Mouse (Mus musculus): ENCODE measurements at regions not wholly inside any gene's neighbourhood (a gene's known extent, or its start where the extent isn't known, plus 50 kb on each side); places are given as distances from the start of the nearest gene placed in this dataset.

DNA sequence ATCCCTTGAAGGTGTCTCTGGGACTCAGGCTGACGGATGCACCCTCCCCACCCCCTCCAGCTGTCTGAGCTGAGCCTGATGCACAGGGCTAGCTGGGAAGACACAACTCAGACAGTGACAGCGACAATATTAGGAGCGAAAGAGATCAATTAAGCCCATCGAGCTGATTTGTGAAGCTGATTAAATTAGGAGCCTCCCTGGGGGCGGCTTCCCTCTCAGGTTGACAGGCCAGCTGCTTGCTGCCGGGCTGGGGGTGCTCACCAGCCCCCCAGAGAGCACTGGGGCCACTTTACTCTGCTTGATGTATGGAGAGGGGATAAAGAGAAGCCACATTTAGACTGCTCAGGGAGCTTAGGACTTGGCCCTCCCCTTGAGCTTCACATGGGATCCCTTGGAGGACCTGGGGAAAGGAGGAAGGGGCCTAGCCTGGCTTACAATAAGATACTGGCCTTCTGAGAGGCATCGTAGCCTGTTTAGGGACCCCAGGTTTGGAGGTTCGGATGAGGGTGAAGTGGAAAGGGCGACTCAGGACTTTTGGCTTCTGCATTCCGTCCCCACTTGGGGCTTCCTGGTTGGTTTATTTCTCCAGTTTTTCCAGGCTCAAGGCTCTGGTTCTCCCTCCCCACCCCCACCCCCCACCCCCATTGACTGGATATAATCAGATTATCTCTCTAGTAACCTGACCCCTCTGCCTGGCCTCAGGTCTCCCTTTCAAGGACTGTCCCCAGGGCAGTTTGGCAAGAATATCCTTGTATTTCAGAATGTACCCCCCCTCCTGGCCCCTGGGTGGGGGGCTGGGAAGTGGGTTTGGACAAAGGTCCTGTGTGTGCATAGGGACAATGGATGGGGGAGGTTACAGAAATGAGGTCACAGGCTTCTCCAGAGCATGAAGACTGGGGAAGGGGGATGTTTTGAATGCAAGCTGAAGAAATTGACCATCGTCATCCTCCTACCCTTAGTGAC, 283.4 kb downstream of the Rps24 start:
- no peak for DNase-seq

- no peak for DNase-seq
Measured at GRCm38 (mm10) chr14:24771663-24772062, 284.7 kb downstream of the Rps24 start.

- DNase-seq = peak; percentile 21 to 30
Measured at GRCm38 (mm10) chr14:24772129-24772528, 285.2 kb downstream of the Rps24 start.

DNA sequence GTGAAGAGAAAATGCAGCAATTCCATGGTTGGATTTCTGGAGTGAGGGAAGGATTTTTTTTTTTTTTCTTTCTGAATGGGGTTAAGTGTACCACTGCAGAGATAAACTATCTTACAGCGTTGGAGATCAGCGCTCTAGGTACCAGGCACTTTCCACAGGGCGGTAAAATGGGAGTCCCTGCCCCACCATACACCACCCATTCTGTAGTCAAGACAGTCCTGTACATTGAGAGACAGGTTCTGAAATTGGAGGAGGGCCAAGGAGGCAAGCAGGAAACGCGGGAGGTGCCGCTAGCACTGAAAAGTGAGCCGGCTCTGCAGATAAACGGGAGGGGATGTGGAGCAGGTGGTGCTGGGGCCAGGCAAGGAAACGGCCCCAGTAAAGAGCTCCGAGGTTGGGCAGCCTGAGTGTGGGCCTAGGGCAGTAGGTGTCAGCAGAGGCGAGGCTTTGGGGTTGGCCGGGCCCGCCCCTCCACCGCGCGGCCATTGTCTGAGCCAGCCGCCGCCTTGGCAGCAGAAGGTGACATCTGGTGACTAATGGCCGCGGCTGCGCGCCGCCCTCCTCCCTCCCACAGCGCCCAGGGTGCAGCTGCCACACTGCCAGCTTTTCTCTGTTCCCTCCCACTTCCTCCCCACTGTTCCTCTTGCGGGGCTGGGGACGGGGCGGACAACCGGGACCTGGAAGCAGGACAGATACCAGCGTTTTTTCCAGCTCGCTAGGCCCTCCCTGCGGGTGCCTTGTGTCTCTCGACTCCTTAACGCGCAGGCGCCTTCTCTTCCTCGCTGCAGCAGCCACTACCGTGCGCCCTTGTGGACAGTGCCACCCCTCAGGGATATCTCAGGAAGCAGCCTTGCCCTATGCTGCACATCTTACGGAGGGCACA, 292.1 kb downstream of the Rps24 start:
- DNase-seq = peak; percentile 90 to 95

GRCm38 (mm10) chr14:24781674-24782073, 294.7 kb downstream of the Rps24 start:
- DNase-seq = no peak

- no peak for DNase-seq
Measured at GRCm38 (mm10) chr14:24783889-24784288, 297.0 kb downstream of the Rps24 start.

DNA sequence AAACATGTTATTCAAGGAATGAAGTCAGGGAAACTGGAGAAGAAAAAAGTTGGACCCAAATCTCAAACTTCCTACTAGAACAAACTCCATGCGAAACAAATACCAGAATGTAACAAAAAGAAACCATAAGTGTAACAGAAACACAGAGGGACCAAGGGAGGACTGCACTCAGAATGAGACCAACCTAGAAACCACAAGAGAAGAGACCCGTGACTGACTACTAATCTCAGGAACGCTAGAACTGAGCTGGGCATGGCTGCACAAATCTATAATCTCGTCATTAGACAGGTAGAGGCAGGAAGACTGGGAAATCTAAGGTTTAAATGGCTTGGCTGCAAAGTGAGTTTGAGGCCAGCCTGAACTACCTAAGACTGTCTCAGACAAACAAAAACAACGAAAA, 298.5 kb downstream of the Rps24 start:
- DNase-seq = no peak

DNA sequence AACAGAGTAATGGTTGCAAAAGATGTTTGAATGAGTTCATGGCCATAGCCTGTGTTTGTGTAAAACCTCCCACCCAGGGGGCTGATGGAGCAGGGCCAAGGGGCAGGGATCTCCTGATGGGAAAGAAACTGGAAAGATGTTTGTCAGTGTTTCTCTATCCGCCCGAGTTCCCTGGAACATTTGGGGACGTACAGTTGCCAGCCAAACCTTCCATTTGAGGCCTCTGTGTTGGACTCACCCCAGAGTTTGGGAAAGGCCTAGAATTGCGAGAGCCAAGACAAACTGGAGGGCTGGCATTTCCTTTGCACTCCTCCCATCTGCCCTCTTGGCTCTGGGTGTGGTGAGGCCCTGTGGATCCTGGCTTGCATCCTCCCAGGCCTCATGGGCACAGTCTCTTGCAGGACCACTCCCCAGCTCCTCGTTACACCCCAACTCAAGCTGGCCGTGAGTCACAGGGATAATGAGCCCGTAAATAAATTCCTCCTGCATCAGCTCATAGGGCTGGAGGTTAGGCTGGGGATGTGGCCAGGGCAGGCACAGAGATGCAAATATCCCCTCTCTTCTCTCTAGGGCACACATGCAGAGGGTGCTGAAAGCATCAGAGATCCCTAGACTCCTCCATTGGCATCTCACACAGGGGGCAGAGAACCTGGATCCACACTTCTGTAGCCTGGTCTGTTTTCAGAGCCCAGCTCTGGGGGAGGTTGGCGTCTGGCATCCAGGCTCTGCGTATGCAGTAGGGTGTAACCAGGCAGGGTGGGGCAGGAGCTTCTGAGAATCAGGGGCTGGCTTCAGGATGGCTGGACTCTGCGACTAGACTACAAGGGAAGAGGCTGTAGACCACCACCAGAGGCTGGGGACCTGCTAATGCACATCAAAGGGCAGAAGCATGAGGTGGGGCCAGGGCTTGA, 306.7 kb downstream of the Rps24 start:
- DNase-seq = peak; percentile 52 to 79

GRCm38 (mm10) chr14:24794359-24794845, 307.5 kb downstream of the Rps24 start:
- DNase-seq = peak in 1 of 2 experiments; percentile 11

DNA sequence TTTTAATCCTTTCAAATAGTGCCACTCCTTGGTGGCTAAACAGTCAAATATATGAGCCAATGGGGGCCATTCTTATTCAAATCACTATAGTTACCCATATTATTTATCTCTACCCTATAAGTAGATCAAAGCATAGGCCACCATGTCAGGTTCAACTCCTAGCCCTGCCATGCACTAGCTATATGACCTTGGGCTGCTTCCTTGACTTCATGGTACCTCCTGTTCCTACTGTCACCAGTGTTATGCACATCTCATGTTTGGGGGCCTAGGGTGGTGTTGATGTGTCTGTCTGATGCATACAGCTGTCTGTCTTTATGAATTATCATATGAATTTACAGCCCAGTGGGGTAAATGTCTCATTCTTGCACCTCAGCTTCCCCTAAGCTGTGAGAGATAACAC, 310.6 kb downstream of the Rps24 start:
- DNase-seq = no peak

GRCm38 (mm10) chr14:24798066-24798465, 311.1 kb downstream of the Rps24 start:
- no peak for DNase-seq

GRCm38 (mm10) chr14:24803001-24803655, 316.2 kb downstream of the Rps24 start:
- no peak for DNase-seq

- DNase-seq = no peak
Measured at GRCm38 (mm10) chr14:24807061-24807460, 320.1 kb downstream of the Rps24 start.

DNA sequence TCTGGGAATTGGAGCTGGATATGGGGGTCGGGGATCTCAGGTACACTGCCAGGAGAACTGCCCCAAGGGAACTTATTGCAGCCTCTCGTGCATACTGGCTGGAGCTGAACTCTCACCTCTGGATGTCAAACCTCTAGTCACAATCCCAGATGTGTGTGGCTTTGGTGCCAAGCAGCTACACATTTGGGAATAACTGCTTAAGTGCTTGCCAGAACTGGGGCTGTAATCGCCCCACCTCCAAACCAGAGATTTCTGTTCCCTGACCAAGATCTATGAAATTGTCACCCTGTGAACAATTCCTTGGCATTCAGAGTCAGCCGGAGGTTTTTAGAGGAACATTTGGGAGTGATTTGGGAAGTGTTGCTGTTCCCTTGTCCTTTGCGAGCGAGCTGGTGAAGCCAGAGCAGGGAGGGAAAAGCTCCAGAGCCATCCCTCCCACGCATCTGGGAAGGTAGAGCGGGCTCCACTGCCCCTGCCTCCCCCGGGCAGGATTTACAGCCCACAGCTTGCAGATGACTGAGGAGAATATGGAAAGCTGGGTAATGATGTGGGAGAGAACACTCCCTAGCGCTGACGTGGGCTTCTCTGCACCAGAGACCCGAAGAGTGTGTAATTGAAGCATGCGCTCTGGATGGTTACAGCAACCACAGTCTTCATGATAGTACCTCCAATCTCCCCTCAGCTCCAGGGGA, 336.1 kb downstream of the Rps24 start:
- no peak for DNase-seq

GRCm38 (mm10) chr14:24824351-24824750, 337.4 kb downstream of the Rps24 start:
- no peak for DNase-seq

DNA sequence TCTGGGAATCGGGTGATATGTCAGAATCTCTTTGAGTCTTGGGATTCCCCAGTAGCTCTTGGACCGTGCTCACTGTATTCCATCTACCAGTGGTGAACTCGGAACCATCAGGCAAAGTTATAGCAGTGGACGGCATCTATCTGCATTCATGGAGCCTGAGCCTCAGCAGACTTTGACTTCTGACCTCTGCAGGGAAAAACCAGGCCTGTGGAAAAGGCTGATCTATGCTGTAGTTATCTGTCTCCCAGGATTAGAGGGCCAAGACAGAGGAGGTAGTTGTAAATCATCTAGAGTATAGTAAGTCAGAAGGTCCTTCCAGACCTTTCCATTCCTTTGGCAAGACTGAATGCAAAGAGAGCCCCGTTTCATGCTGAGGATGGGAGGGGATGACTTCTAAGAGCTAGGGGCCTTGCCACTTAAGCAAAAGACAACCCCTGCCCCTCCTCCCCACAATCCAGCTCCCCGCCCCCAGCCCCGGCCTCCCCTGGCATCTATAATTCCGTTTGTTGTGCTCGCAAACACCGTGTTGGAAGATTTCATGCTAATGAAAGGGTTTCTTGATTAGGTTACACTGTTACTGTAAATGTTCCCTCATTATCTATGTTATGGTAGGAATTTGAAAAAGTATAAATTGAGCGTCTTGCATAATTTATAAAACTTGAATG, 338.9 kb downstream of the Rps24 start:
- no peak for DNase-seq

- no peak for DNase-seq
Measured at GRCm38 (mm10) chr14:24826471-24827337, 339.8 kb downstream of the Rps24 start.

DNA sequence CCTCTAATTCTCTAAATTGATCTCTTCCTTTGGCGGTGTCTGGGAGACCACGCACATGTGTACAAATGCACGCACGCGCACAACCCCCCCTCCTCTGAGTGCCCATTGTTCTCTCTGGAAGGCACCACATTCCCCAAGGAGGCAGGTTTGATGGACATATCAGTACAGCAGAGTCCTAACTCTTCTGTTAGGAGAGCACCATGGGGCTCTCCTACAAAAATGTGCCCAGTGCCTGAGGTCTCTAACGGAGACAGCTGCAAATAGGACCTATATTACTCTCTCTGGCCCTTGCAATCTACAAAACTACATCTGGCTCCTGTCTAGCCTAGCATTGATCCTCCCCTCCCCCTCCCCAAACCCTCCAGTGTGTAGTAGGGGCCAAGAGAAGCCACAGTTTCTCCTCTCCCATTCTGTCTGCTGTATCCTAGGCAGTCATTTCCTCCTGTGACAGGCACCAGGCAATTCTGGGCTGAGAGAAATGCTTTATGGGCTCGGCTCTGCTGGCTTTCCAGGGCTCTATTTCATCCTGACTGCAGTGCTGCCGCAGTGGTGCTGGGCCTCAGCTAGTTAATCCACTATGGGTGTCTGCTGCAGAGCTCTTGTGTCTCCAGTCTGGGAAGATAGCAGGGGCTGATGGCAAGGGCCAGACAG, 340.6 kb downstream of the Rps24 start:
- no peak for DNase-seq

DNA sequence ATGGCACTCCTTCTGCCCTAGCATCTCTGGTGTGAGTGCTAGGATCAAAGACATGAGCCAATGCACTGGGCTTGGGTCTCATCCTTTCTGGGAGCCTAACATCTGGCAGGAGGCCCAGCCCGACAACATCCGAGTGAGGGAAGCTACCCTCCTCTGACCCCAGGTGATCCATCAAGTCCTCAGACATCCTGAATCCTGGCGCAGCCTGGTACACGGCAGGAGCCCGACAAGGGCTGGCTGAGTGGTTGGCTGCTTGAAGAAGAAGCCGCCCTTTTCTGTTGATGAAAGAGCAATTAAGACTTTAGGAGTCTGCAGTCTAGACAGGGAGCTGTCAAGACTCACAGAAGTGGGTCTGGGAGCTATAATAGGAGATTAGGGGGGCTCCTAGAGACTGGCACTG, 342.1 kb downstream of the Rps24 start:
- DNase-seq = no peak
